Mouse (Mus musculus) liver, adult 2 months (tissue): Measurements from ENCODE around the gene 4930562C15Rik. TPM values are rescaled to one million over a fixed set of nuclear protein-coding genes. Genes with fewer than 3 reads are reported as not detected.
"Not testable (repeated sequence)": the region's sequence is repeated elsewhere in the genome, so short reads cannot be mapped to it uniquely, and the experiment has no call there.

Source experiments
- DNase-seq: peaks from one replicate; pipeline ENCODE4 v3.0.0-alpha.2; 2011; ENCODE audit warnings: low read depth, low spot score; ENCODE audit errors: extremely low read depth
- H3K27ac ChIP-seq: fragments of 200-500 bp; replicated peaks from 2 replicates; pipeline ENCODE4 v1.5.1; 2012; ENCODE audit warnings: low read depth, mild to moderate bottlenecking, control low read depth, inconsistent platforms, low read length; ENCODE audit not compliant: insufficient read depth
- H3K27me3 ChIP-seq: fragments of 200-500 bp; 2 replicates; pipeline ENCODE4 v1.6.1; 2012; ENCODE audit warnings: mild to moderate bottlenecking, moderate library complexity, low read length, inconsistent platforms; ENCODE audit not compliant: control insufficient read depth, insufficient read depth
- H3K36me3 ChIP-seq: fragments of 200-500 bp; 2 replicates; pipeline ENCODE4 v1.6.1; 2012; ENCODE audit warnings: low read length, inconsistent platforms; ENCODE audit not compliant: control insufficient read depth, insufficient read depth
- H3K4me1 ChIP-seq: fragments of 200-500 bp; 2 replicates; pipeline ENCODE4 v1.6.1; 2011; ENCODE audit warnings: low read length; ENCODE audit not compliant: control insufficient read depth, insufficient read depth
- H3K4me3 ChIP-seq: fragments of 200-500 bp; 2 replicates; pipeline ENCODE4 v1.5.1; 2011; ENCODE audit warnings: low read depth, mild to moderate bottlenecking, control low read depth, low read length, moderate library complexity; ENCODE audit not compliant: insufficient read depth
- H3K79me2 ChIP-seq: fragments of 200-500 bp; 2 replicates; pipeline ENCODE4 v1.6.1; 2012; ENCODE audit warnings: inconsistent platforms, mild to moderate bottlenecking, low read length, moderate library complexity; ENCODE audit not compliant: control insufficient read depth, insufficient read depth
- H3K9ac ChIP-seq: fragments of 200-500 bp; 2 replicates; pipeline ENCODE4 v1.6.1; 2012; ENCODE audit warnings: low read depth, mild to moderate bottlenecking, control low read depth, inconsistent platforms, low read length
- CTCF ChIP-seq: fragments of 200-500 bp; IDR thresholded peaks from 2 replicates; pipeline ENCODE4 v1.5.1; 2011; ENCODE audit warnings: low read depth, low read length, control low read depth
- POLR2A ChIP-seq: fragments of 200-500 bp; IDR thresholded peaks from 2 replicates; pipeline ENCODE4 v1.6.1; 2011; ENCODE audit warnings: low read length, control low read depth; ENCODE audit not compliant: insufficient read depth; ENCODE audit errors: extremely low read depth
- WGBS: fragments of 180-500 bp; shearing (Covaris S2); methylation state at CpG from one replicate; pipeline ENCODE4 v1.1.7; 2018; 5-methylcytosine and 5-hydroxymethylcytosine counted together
- polyA plus RNA-seq: library from polyadenylated mRNA; depleted of rRNA; stranded (reverse); fragments of >200 nt; gene quantifications from 2 replicates; pipeline ENCODE4 v1.2.3, GENCODE M21; 2012
- total RNA-seq: library from RNA; depleted of rRNA; stranded (reverse); fragments of >200 nt; gene quantifications from 2 replicates; pipeline ENCODE4 v1.2.3, GENCODE M21; 2014

4930562C15Rik gene
- total and polyA plus RNA-seq, 2 experiments: not detected

DNA sequence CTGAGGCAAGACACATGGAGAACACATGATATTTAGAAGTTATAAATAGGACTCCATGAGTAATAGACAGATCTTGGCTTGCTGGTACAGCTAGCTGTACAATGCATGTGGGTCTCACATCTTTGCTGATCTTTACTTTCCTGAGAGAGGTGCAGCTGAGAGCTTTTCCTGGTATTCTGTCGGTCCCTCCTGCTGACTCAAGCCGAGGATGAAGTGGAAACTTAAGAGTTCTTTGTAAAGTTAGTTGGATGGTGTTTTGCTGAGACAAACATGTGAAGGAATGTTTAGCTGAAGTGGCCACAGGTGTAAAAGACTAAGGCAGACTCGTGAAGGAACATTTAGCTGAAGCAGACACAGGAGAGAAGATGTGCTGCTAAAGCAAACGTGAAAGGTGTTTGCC, 38.6 kb upstream of the 4930562C15Rik start:
- Histone ChIP-seq H3K79me2 (no peaks in the 10 kb centered on the region), H3K27me3 (no peaks in the 10 kb centered on the region), H3K4me3 (no peak overlapping the region), H3K27ac (no peak overlapping the region), H3K36me3 (peaks cover 2% of the 10 kb centered on the region; the same call in 1 of the 2 replicates), H3K4me1 (peaks cover 4% of the 10 kb centered on the region; the same call in 1 of the 2 replicates), H3K9ac (no peak overlapping the region)
- DNase-seq: no peak
- 91% methylated on average over 4 of the region's 4 CpGs for WGBS
- TF ChIP-seq POLR2A (no peak), CTCF (no peak)

DNA sequence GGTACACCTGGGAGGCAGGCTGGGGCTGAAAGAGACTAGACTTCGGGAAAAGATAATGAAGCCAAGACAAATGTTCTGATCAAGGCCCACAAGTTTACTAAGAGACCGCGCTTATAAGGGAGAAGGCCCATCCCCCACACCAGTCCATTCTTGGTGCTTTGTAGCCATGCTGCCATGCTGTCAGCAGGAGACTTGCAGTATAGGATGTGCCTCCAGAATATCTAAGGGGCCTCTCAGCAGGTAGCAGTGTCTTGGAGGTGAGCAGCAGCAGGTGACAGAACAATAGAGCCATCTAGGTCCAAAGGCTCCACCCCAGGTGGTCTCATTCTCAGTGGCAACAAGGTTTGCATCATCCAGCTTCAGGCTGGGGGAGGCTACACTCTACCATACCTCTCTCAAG, 16.9 kb upstream of the 4930562C15Rik start:
- TF ChIP-seq POLR2A (no peak), CTCF (no peak)
- 92% methylated on average over 3 of the region's 3 CpGs for WGBS
- H3K36me3 ChIP-seq: peaks cover 3% of the 10 kb centered on the region; the same call in 1 of the 2 replicates
- DNase-seq: no peak
- no peak overlapping the region for H3K27ac ChIP-seq
- H3K79me2 ChIP-seq: no peaks in the 10 kb centered on the region; the same call in 1 of the 2 replicates
- no peaks in the 10 kb centered on the region for H3K27me3 ChIP-seq
- H3K4me3 ChIP-seq: no peak overlapping the region
- no peaks in the 10 kb centered on the region for H3K4me1 ChIP-seq
- H3K9ac ChIP-seq: no peak overlapping the region

DNA sequence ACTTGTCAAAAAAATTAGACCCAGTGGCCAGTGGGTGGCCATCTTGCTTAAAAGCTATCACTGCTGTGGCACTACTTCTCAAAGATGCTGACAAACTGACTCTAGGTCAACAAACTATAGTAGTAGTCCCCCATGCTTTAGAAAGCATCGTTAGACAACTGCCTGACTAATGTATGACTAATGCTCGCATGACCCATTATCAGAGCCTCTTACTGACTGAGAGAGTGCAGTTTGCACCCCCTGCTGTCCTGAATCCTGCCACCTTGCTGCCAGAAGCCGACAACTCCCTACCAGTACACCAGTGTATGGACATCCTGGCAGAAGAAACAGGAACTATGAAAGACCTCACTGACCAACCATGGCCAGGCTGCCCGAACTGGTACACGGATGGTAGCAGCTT, 10.8 kb upstream of the 4930562C15Rik start:
- not testable (repeated sequence) for H3K4me3 ChIP-seq, H3K79me2 ChIP-seq, H3K27me3 ChIP-seq, H3K9ac ChIP-seq, H3K36me3 ChIP-seq, H3K4me1 ChIP-seq, H3K27ac ChIP-seq, DNase-seq
- WGBS: 82% methylated on average over 5 of the region's 5 CpGs

DNA sequence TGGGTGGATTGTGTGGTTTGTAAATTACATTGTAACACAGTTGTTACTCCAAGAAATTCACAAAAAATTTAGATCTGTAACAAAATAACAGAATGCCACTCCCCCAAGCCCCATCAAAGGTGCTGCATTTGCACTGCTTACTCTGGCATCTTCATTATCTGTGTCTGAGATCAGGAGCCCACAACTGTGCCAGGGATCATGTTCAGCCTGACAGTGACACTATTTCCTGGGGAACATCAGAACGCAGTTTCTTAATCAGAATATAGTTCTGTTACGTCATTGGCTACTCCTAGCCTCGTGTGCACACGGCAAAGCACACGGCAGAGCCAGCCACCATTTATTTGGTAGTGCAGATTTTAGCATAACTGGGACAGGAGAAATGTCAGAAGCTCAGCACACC, 7.6 kb upstream of the 4930562C15Rik start:
- WGBS: 60% methylated on average over 5 of the region's 5 CpGs
- Histone ChIP-seq H3K9ac (no peak overlapping the region), H3K27me3 (no peaks in the 10 kb centered on the region), H3K36me3 (no peaks in the 10 kb centered on the region), H3K27ac (peak overlapping the region; percentile 94), H3K79me2 (peaks cover 3% of the 10 kb centered on the region; the same call in 1 of the 2 replicates), H3K4me3 (no peak overlapping the region), H3K4me1 (peaks cover 14% of the 10 kb centered on the region)
- DNase-seq: peak; percentile 72
- TF ChIP-seq CTCF (no peak), POLR2A (no peak)

DNA sequence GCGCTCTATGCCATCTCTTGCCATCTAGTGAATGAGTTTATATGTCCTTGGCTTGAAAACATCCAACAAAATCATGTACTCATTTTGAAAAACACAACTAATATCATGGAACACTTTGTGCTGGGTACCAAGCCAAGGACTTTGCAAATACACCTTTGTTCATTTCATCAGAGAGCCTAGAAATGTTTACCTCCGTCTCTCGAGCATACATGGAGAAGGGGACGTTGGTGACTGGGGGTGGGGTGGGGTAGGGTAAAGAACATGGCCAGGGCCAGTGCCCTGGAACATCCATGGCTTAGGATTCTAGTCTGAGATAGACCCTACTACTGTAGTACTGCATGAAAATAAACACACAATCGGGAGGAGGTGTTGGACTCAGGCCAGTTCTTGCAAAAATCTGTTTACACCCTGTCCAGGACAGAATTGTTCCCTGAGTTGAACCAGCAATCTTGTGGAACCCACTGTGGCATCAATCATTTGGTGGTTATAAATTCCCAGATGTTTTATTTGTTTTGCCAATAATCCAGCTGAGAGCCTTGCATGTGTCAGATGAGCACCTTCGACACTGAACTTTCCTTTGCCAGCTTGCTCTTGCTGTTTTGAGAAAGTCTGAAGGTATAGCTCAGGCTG, 5.8 kb upstream of the 4930562C15Rik start:
- peaks cover 14% of the 10 kb centered on the region for H3K4me1 ChIP-seq
- 25% methylated on average over 6 of the region's 6 CpGs for WGBS
- peak; percentile 99 for DNase-seq

DNA sequence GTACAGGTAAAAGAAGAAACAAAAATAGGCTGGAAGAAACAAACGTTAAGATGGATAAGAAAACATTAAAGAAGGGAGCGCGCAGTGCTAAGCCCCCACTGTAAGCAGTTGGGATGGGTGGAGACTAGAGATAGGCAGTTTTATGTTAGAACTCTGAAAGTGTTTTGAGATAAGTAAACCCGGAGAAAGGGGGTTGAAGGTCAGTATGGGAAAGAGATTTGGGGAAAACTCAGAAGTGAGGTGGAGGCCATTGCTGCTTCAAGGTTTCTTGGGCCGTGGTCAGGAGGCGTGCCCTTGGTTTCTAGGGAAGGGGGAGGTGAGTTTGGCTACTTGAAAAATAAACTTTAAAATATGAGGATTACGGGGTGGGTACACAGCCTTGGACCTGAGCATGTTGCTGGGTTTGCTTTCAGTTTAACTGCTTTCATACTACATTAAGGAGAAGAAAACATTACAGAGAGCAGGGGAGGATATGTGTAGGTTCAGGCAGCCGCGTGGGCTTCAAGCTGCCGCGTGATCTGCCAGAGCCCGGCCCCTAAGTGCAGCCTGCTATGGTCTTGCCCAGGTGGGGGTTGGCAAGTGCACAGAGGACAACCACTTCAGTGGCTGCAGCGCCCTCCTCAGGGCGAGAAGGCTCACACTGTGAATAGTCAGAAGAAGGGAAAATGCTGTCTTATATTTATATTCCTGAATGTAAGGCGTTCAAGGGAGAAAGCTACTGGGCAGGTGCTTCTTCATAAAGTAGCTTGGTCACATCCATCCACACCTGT, 3.4 kb upstream of the 4930562C15Rik start:
- Histone ChIP-seq H3K36me3 (no peaks in the 10 kb centered on the region), H3K27me3 (no peaks in the 10 kb centered on the region), H3K27ac (peak overlapping the region; percentile 12; the same call in 1 of the 2 replicates), H3K4me1 (peaks cover 14% of the 10 kb centered on the region), H3K79me2 (0 out of 2 replicates have a peak, but pooled peaks cover 2% of the 10 kb centered on the region), H3K9ac (peak overlapping the region; percentile 44), H3K4me3 (peak overlapping the region; percentile 19; the same call in 1 of the 2 replicates)
- 60% methylated on average over 15 of the region's 15 CpGs for WGBS
- DNase-seq: peak; percentile 30
- TF ChIP-seq CTCF (peak; percentile 69), POLR2A (no peak)

More for the DNA sequence above, 5.8 kb upstream of the 4930562C15Rik start:
- H3K79me2 ChIP-seq: peaks cover 3% of the 10 kb centered on the region; the same call in 1 of the 2 replicates
- H3K9ac ChIP-seq: peak overlapping the region; percentile 51
- TF ChIP-seq CTCF (no peak), POLR2A (no peak)
- peak overlapping the region; percentile 94 for H3K27ac ChIP-seq
- H3K4me3 ChIP-seq: no peak overlapping the region
- no peaks in the 10 kb centered on the region for H3K36me3 ChIP-seq
- H3K27me3 ChIP-seq: no peaks in the 10 kb centered on the region
